Mouse (Mus musculus) cerebellum, adult 9-11 months (tissue): Measurements from ENCODE around the gene Hipk4.
A peak's percentile ranks its signal among the peaks of the same experiment; 100 is the strongest.

Source experiments
- DNase-seq: peaks from one replicate; pipeline ENCODE4 v3.0.0; 2022

Gene Hipk4

GRCm38 (mm10) chr7:27522967-27523366 is at the start of gene Hipk4:
TSS of gene Hipk4 (plus strand) at chr7:27523267.
- no peak for DNase-seq

GRCm38 (mm10) chr7:27473835-27474489 is 49.1 kb upstream of the Hipk4 start:
- DNase-seq: no peak

- peak; percentile 99 for DNase-seq
These were observed 48.5 kb upstream of the Hipk4 start for GRCm38 (mm10) chr7:27474490-27474954.

GRCm38 (mm10) chr7:27475596-27475995 is 47.5 kb upstream of the Hipk4 start:
- peak; percentile 54 for DNase-seq

GRCm38 (mm10) chr7:27476098-27476635 is 46.9 kb upstream of the Hipk4 start:
- DNase-seq: peak; percentile 66

GRCm38 (mm10) chr7:27478561-27478960 is 44.5 kb upstream of the Hipk4 start:
- no peak for DNase-seq

- no peak for DNase-seq
These were observed 43.3 kb upstream of the Hipk4 start for GRCm38 (mm10) chr7:27479750-27480149.

- DNase-seq: no peak
These were observed 42.6 kb upstream of the Hipk4 start for GRCm38 (mm10) chr7:27480506-27480905.

- no peak for DNase-seq
These were observed 42.0 kb upstream of the Hipk4 start for GRCm38 (mm10) chr7:27480927-27481626.

GRCm38 (mm10) chr7:27481627-27481969 is 41.5 kb upstream of the Hipk4 start:
- peak; percentile 89 for DNase-seq

- no peak for DNase-seq
These were observed 39.2 kb upstream of the Hipk4 start for GRCm38 (mm10) chr7:27483860-27484259.

- DNase-seq: no peak
These were observed 36.8 kb upstream of the Hipk4 start for GRCm38 (mm10) chr7:27486102-27486769.

- DNase-seq: peak; percentile 100
These were observed 36.0 kb upstream of the Hipk4 start, which contains the start of gene Sertad1 for GRCm38 (mm10) chr7:27486770-27487697. TSS of gene Sertad1 (plus strand) at chr7:27486910.

GRCm38 (mm10) chr7:27487740-27488268 is 35.3 kb upstream of the Hipk4 start:
- DNase-seq: peak; percentile 80

GRCm38 (mm10) chr7:27489270-27489869 is 33.7 kb upstream of the Hipk4 start:
- DNase-seq: peak; percentile 74

GRCm38 (mm10) chr7:27490227-27490542 is 32.9 kb upstream of the Hipk4 start:
- DNase-seq: no peak

- peak; percentile 94 for DNase-seq
These were observed 32.3 kb upstream of the Hipk4 start for GRCm38 (mm10) chr7:27490543-27491329.

GRCm38 (mm10) chr7:27491856-27492255 is 31.2 kb upstream of the Hipk4 start:
- no peak for DNase-seq

- DNase-seq: no peak
These were observed 30.0 kb upstream of the Hipk4 start for GRCm38 (mm10) chr7:27493022-27493421.

GRCm38 (mm10) chr7:27493450-27493849 is 29.6 kb upstream of the Hipk4 start:
- DNase-seq: no peak
